Mouse (Mus musculus): ENCODE measurements around the gene Parp16.
"Not testable (repeated sequence)": the region's sequence is repeated elsewhere in the genome, so short reads cannot be mapped to it uniquely, and the experiment has no call there.

Parp16 gene

DNA sequence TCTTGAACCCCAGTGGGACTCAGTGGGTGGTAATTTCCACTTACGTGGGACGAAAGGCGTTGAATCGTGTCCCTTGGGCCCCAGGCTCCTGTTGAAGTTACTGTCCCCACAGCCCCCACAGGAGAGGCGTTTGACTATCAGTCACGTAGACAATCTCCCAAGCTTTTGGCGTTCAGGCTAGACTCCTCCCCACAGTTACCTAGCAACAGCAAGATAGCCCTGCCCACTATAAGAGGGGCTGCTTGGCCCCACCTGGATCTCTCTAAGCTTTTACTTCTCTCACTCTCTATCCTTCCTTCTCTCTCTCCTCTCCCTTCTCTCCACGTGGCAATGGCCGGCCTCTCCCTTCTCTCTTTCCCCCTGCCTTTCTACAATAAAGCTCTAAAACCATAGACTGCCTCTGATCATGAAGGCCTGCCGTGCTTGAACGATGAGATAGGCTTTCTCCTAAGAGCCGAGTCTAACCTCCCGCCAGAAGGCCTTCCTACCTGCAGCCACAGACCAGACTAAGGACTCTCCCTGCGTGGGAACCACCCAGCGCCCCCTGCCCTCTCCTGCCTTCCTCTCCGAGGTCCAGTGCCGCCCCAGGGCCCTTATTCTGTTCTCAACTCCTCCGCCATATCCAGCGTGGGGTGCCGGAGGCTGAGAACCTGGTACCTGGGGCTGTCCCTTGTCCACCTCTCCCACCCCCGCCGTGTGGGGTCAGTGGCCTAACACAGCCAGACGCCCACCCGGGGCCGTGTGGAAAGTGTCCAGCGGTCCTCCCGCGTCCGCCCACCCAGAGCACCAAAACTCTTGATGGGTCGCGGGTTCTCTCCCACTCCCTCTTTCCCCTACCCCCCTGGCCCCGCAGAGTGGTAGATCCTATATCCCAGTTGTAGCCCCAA lies 13.4 kb downstream of the Parp16 start:
- no peak for DNase-seq

- DNase-seq, result no peak
Measured at GRCm38 (mm10) chr9:65211598-65211997, 16.4 kb downstream of the Parp16 start.

- DNase-seq, result peak; percentile 61 to 64
Measured at GRCm38 (mm10) chr9:65214425-65214777, 19.2 kb downstream of the Parp16 start.

DNA sequence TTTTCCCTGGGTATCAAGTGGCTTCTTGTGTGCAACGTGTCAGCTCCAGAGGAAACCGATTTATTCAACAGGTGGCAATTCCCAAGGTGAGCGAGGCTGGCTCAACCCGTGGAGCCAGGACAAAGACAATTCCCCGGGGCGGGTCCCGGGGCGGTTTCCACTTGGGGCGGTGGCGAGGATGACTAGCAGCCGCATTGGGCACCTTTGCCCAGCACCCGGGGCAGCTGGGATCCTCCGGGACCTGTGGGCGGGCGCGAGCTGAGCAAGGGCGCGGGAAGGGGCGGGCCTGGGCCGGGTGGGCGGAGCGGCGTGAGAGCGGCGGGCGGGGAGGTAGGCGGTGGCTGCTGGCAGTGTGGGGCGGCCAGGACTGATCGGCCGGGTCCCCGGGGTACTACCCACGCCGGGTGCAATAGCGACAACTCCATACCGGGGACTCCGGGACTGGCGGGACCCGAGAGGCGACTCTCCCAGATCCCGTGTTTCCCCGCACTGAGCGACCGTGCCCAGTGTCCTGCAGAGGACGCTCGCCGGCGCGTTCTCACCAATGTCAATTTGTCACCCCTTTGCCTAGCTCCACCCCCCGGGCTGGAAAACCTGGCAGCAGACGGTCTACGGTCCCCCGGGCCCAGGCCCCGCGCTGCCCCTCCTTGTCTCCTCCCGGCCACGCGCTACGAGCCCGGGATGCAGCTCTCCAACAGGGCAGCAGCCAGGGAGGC lies 19.8 kb downstream of the Parp16 start:
- DNase-seq, result peak; percentile 94 to 96

- peak in 1 of 2 experiments; percentile 57 for DNase-seq
Measured at GRCm38 (mm10) chr9:65215494-65216126, 20.5 kb downstream of the Parp16 start.

DNA sequence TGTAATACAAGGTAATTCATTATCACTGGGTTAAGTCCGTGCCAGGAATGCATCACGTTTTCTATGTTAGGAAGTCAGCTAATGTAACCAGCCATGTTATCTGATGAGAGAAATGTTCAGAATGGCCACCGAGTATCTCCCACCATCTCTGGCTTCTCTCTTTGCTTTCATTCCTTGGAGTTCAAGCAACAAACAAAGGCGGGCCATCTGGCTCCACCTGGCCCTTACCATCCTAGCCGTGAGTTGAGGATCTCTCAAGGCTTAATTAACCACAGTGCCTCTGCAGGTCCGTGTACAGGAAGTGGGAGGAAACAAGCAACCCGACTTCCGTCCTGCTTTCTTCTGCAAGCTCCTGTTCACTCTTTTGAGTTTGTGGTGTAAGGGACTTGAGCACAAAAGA lies 21.8 kb downstream of the Parp16 start:
- no peak for DNase-seq

- peak; percentile 57 to 73 for DNase-seq
Measured at GRCm38 (mm10) chr9:65217661-65218060, 22.5 kb downstream of the Parp16 start.

- DNase-seq, result no peak
Measured at GRCm38 (mm10) chr9:65218916-65219315, 23.8 kb downstream of the Parp16 start.

- not testable (repeated sequence) for DNase-seq
Measured at GRCm38 (mm10) chr9:65220398-65220797, 25.2 kb downstream of the Parp16 start.

DNA sequence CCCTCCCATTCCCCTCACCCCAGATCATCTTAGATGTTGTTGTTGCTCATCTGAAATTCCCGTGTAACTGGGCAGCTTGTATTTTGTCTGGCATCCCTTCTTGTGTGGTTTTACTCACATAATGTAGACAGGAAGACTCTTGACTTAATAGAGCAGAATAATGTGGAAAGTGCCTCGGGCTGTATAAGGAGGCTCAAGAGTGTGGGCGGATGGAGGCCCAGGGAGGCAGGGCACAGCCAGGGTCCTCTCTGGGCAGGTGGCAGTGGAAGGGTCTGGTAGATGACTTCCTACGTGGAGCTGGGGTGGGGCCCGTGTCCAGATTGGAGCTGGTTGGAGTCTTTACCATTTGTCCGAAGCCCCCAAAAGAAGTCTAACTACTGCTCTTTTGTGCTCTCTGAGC lies 28.8 kb downstream of the Parp16 start:
- no peak for DNase-seq

DNA sequence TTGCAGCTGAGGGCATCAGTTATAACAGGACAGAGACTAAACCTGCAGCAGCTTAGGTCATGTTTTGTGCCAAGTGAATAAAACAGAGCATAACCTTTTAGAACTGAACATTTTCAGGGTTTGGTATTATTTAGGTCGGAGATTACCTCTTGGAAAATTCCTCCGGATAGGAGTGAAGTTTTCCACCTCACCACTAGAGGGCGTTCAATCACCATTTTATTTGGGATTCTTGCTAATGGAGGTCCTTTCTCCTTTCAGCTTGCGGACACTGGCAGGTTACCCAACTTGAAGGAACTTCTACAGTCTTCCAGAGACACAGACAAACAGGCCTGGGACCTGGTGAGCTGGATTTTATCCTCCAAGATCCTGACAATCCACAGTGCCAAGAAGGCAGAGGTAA lies 30.6 kb downstream of the Parp16 start:
- DNase-seq, result peak in 1 of 2 experiments; percentile 62

GRCm38 (mm10) chr9:65230250-65230649 lies 35.1 kb downstream of the Parp16 start:
- no peak for DNase-seq

GRCm38 (mm10) chr9:65231284-65231683 lies 36.1 kb downstream of the Parp16 start:
- DNase-seq, result no peak

- DNase-seq, result no peak
Measured at GRCm38 (mm10) chr9:65233243-65233985, 38.3 kb downstream of the Parp16 start.

GRCm38 (mm10) chr9:65234734-65235133 lies 39.6 kb downstream of the Parp16 start:
- no peak for DNase-seq

DNA sequence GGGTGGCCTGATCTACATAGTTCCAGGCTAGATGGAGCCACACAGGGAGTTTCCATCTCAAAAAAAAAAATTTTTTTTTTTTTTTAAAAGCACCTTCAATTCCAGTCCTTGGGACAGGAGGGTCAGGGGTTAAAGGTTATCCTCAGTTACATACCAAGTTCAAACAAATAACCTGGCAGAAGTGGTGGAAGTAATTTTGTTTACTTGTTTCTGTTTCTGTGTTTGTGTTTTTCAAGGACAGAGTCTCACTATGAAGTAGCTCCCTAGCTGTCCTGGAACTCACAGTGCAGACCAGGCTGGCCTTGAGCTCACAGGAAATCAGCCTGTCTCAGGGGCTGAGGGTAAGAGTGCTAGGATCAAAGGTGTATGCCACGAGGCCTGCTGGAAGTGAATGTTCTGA lies 40.4 kb downstream of the Parp16 start:
- DNase-seq, result no peak

DNA sequence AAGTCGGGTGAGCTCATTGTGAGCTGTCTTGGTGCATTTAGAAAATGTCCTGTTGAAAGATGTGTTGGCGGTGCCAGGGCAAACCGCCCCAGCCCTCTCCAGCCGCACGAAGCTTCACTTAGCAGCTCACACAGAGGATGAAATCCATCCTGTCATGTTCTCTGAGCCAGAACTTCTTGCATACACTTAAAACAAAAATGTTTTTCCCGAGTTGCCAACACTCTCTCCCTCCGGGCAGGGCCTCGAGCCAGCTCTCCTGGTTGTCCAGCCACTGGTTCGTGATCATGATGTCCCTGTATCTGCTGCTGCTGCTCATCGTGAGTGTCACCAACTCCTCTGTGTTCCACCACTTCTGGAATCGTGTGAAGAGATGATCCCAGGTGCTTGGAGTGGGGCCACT lies 42.5 kb downstream of the Parp16 start:
- no peak for DNase-seq

DNA sequence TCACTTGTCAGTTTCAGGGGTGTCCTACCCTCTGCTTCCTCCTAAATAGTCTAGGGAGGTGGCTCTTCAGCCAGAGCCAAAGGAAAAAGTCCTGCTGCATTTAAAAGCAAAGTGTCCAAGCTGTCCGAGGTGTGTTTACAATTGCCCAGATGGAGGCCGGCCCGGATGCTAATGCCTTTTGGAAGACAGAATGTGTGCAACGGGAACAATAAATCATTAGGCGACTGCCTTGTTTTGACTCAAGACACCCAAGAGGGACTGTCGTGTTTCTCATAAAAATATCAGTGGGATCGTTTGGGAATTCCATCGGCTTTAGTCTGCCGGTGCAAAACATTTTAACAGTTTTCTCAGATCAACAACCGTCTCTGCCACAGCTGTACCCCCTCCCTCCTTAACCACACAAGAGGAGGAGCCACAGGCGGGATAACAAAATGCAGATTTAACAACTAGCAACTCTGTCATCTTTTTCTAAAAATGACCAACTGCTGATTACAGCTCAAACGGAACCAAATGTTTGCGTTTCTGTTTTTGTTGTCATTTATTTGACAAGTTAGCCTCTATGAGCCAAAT lies 43.1 kb downstream of the Parp16 start:
- peak in 1 of 2 experiments; percentile 38 for DNase-seq

GRCm38 (mm10) chr9:65239176-65239575 lies 44.0 kb downstream of the Parp16 start:
- DNase-seq, result no peak

DNA sequence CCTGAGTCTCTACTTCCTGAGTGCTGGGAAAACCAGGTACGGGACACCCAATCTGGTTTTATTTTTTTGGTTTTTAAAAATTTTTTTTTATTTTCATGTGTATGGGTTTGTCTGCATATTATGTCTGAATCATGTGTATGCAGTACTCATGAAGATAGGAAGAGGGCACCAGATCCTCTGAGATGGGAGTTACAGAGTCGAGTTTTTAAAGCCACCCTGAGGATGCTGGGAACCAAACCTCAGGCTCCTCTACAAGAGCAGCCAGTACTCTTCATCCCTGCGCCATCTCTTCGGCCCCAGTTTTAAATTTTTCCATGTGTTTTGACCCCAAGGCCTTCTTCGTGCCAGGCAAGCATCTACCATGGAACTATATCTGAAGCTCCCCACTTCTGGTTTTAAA lies 44.6 kb downstream of the Parp16 start:
- DNase-seq, result no peak

DNA sequence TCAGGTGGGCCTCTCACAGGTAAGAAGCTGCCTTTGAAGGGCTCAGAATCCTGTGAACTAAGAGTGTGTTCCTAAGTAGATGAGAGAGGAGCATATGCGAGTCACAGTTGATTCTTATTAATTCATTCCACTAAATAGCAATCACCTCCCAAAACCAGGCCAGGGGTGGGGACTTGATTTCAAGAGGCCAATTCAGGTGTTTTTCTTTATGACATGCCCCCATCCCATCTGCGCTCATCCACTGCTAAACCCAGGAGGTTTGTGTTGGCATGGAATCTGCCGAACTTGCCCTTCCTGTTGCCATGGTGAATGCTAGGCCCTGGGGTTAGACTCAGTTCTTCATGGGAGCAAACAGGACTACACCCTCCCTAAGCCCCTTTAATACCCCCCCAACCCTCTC lies 45.4 kb downstream of the Parp16 start:
- DNase-seq, result no peak

DNA sequence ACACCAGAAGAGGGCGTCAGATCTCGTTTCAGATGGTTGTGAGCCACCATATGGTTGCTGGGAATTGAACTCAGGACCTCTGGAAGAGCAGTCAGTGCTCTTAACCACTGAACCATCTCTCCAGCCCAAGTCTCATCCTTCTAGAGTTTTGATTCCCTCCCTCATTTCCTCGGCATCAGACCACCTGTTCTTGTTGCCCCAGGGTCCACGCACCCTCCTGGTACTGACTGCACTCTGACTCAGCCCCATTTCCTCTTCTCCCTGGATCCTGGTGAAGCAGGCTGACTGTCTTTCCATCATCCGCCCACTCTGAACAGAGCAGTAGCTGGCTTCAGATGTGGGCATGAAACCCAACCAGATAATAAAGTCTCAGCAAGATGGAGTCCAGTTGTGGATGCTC lies 46.8 kb downstream of the Parp16 start:
- no peak for DNase-seq

DNA sequence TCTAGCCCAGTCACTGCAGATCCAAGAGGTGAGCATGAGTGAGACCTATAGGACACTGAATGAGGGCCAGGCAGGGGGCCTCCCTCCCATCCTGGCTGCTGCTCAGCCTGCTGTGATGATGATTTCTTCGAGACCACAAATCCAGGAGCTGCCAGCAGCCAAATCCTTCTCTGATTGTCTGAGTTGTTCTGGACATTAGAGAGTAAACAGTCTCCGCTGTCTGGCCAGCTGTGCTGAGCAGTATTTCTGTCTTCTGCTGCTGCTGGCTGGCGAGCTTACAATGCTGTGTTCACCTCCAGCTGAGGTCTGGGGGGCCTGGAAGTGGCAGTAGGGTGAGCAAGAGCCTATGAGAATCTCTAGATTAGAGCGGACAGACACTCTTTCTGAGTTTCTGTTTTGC lies 48.1 kb downstream of the Parp16 start:
- no peak for DNase-seq
